Mouse (Mus musculus) heart, embryonic 13.5 days (tissue): ENCODE data around the gene Zfpm1. TPM values are rescaled to one million over a fixed set of nuclear protein-coding genes. Genes with fewer than 3 reads are reported as not detected.
A peak's percentile ranks its signal among the peaks of the same experiment; 100 is the strongest.

Experiments
- ATAC-seq: fragments of 200-750 bp; cut with Nextera tagmentation; 2 replicates; pipeline ENCODE4 v1.8.0; 2017; ENCODE audit warnings: moderate TSS enrichment; ENCODE audit not compliant: insufficient number of reproducible peaks, low FRiP score, low TSS enrichment; ENCODE audit errors: extremely low read depth
- H3K27ac ChIP-seq: fragments of 300-500 bp; sonication (generic); replicated peaks from 2 replicates; pipeline ENCODE4 v1.5.1; 2015; ENCODE audit warnings: moderate library complexity, mild to moderate bottlenecking, inconsistent platforms
- H3K27me3 ChIP-seq: fragments of 300-500 bp; sonication (generic); replicated peaks from 2 replicates; pipeline ENCODE4 v1.6.1; 2015; ENCODE audit warnings: mild to moderate bottlenecking, inconsistent platforms
- H3K36me3 ChIP-seq: fragments of 300-500 bp; sonication (generic); 2 replicates; pipeline ENCODE4 v1.6.1; 2015; ENCODE audit warnings: mild to moderate bottlenecking, inconsistent platforms
- H3K4me1 ChIP-seq: fragments of 300-500 bp; sonication (generic); 2 replicates; pipeline ENCODE4 v1.6.1; 2015; ENCODE audit warnings: inconsistent platforms
- H3K4me2 ChIP-seq: fragments of 300-500 bp; sonication (generic); 2 replicates; pipeline ENCODE4 v1.6.1; 2015; ENCODE audit warnings: inconsistent platforms, mild to moderate bottlenecking, moderate library complexity
- H3K4me3 ChIP-seq: fragments of 300-500 bp; sonication (generic); 2 replicates; pipeline ENCODE4 v1.5.1; 2015; ENCODE audit warnings: moderate library complexity, mild to moderate bottlenecking, inconsistent platforms
- H3K9ac ChIP-seq: fragments of 300-500 bp; sonication (generic); 2 replicates; pipeline ENCODE4 v1.6.1; 2015; ENCODE audit warnings: inconsistent platforms, mild to moderate bottlenecking, moderate library complexity
- H3K9me3 ChIP-seq: fragments of 300-500 bp; sonication (generic); 2 replicates; pipeline ENCODE4 v1.6.1; 2016; ENCODE audit warnings: inconsistent platforms
- WGBS: fragments of 180-500 bp; shearing (Covaris S2); methylation state at CpG from one replicate; pipeline ENCODE4 v1.1.7; 2015; ENCODE audit warnings: mixed read lengths; 5-methylcytosine and 5-hydroxymethylcytosine counted together
- polyA plus RNA-seq: library from polyadenylated mRNA; unstranded; fragments of >200 nt; fragmentation: Nextera tagmentation; extraction: Ambion mirVana; gene quantifications from 2 replicates; pipeline ENCODE4 v1.2.1, GENCODE M21; 2015

The Zfpm1 gene
- polyA plus RNA-seq, 1 experiment from 2014 or later = 3.8 TPM

DNA sequence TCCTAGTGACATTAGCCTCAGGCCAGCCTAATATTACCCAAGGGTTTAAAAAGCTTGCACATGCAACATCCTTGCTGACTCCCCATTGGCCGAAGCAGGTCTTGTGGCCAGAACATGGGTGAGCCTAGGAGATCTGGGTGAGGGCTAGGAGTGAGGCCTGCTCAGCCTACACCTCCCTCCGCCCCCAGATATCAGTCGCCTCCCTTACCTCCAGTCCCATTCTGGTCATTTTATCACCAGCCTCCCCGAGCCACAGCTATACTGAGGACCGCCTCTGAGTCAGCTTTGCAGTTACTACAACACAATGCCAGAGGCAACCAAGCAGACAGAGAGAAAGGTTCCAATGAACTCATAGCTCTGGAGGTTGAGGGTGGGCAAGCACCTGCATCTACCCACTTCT is 5.6 kb upstream of the Zfpm1 start:
- H3K9me3 ChIP-seq = no peaks in the 10 kb centered on the region
- 79% methylated on average over 5 of the region's 5 CpGs for WGBS
- H3K4me3 ChIP-seq = no peak overlapping the region
- no peaks in the 10 kb centered on the region for H3K36me3 ChIP-seq
- H3K27me3 ChIP-seq = peaks cover 4% of the 10 kb centered on the region; the same call in 1 of the 2 replicates
- H3K4me2 ChIP-seq = no peak overlapping the region
- H3K27ac ChIP-seq = no peak overlapping the region
- peaks cover 36% of the 10 kb centered on the region for H3K4me1 ChIP-seq
- ATAC-seq = no peak
- H3K9ac ChIP-seq = no peak overlapping the region

DNA sequence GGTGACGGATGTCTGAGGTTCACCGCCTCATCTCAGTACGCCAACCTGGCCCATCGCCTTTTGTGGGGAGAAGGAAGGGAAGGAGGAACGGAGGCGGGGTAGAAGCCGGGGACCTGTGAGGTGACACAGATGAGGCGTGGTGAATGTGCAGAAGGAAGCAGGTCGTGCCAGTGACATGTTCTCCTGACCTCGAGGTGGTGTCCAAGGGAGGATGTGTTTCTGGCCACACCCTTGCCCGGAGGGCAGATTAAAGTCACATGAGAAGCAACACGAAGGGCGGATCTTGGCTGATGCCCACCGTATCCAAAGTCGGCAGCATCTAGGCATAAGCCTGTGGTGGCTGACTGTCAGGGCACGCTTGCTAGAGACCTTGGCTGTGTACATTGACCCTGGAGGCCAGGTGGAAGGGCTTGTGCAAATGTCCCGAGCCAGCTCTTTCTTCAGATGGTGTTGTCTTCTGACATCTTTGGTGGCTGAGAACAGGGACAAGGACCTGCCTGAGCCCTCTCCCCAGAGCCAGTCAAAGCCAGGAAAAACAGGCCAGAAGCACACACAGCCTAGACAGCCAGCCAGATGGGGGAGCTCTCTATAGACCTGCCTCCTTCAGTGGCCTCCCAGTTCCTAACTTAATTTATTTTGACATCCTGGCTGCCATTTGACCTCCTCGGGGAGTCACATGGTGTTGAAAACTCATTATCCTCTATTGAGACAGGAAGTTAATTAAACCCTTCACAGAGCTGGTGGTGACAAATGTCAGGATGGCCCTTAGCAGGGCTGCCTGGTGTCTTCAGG is 4.5 kb upstream of the Zfpm1 start:
- H3K9ac ChIP-seq = no peak overlapping the region
- no peak overlapping the region for H3K27ac ChIP-seq
- H3K4me1 ChIP-seq = peaks cover 36% of the 10 kb centered on the region
- no peak overlapping the region for H3K4me3 ChIP-seq
- ATAC-seq = no peak
- no peaks in the 10 kb centered on the region for H3K27me3 ChIP-seq
- no peaks in the 10 kb centered on the region for H3K9me3 ChIP-seq
- WGBS = 72% methylated on average over 18 of the region's 18 CpGs
- H3K4me2 ChIP-seq = no peak overlapping the region
- H3K36me3 ChIP-seq = no peaks in the 10 kb centered on the region

DNA sequence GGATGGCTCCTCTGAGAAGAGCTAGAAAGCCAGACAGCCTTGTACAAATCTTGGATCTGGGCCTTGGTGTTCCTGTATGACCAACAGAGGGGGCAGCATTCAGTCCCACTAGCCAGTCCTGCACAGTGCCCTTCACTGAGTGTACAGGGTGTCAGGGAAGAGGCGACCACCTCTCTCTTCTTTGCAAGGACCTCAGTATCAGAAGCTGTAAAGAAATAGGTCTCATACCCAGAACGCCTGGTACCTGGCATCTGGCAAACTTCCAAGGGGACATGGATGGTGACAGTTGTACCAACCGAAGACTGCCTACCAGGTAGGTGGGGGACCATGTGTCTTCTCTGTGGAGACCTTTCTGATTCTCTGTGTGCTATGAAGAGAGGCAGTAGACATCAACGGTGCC is 1.8 kb upstream of the Zfpm1 start:
- Histone ChIP-seq H3K9me3 (no peaks in the 10 kb centered on the region), H3K27me3 (no peaks in the 10 kb centered on the region), H3K9ac (peak overlapping the region; percentile 67; the same call in 1 of the 2 replicates), H3K27ac (peak overlapping the region; percentile 86; the same call in 1 of the 2 replicates), H3K36me3 (no peaks in the 10 kb centered on the region), H3K4me2 (peak overlapping the region; percentile 90; the same call in 1 of the 2 replicates), H3K4me1 (peaks cover 37% of the 10 kb centered on the region), H3K4me3 (no peak overlapping the region)
- no peak for ATAC-seq
- 67% methylated on average over 4 of the region's 4 CpGs for WGBS

DNA sequence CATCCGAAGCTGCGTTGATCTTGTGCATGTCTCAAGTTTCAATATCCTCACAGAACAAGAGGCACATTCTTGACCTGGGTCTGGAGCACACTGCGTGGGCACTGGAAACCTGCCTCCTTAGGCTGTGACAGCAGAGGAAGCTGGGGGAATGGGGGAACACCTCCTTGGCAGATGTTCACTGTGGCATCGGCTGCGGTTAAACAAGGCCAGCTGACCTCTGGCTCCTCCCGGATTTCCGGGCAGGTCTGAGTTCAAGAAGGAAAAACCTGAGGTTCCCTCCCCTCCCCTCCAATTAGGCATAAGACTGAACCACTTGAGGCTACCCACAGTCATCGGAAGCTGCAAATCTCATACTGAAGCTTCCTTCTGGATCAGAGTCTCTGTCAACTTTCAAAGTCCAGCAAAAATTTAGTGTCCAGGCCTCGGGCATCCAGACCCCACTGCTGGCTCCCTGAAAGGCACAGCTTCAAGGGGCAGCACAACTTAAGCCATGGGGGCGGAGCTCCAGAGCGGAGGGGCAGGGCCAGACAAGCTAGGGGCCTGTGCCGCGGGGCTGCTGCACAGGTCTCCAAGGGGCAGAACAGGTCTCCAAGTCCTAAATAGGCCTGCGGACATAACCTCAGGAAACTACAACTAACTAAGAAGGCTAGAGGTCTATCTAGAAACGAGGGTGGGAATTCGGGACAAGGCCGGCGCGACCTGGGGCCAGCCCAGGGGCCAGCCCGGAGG is 1.2 kb upstream of the Zfpm1 start:
- 8% methylated on average over 20 of the region's 20 CpGs for WGBS
- ATAC-seq = peak; percentile 29
- no peaks in the 10 kb centered on the region for H3K9me3 ChIP-seq
- no peaks in the 10 kb centered on the region for H3K36me3 ChIP-seq
- peak overlapping the region; percentile 97 for H3K4me3 ChIP-seq
- peak overlapping the region; percentile 90 for H3K4me2 ChIP-seq
- peaks cover 39% of the 10 kb centered on the region for H3K4me1 ChIP-seq
- H3K27ac ChIP-seq = peak overlapping the region; percentile 86
- H3K9ac ChIP-seq = peak overlapping the region; percentile 67
- no peaks in the 10 kb centered on the region for H3K27me3 ChIP-seq

DNA sequence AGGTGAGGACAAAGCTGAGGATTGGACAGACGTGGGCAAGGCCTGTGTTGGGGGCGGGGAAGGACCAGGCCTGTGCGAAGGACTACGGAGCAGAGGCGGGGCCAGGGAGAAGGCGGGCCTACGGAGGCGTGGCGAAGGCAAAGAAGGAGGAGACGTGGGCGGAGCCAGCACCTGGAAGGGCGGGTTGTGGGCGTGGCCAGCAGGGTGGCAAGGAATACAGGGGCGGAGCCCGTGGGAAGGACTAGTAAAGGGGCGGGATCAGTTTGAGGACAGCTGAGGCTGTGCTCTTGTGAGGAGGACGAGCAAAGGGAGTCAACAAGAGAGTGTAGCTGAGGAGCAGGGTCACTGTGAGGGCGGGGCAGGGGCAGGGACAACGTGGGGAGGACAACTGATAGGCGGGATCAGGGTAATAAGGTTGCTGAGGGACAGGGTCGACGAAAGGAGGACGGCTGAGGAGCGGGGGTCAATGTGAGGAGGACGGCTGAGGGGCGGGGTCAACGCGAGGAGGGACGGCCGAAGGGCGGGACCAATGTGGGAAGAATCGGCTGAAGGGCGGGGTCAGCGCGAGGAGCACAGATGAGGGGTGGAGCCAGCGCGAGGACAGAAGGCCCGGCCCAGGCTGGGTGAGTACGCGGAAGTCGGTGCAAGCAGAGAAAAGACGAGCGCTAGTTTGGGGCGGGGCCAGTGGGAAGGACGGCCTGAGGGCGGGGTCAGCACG is 465 bp upstream of the Zfpm1 start:
- H3K4me2 ChIP-seq = peak overlapping the region; percentile 90
- no peaks in the 10 kb centered on the region for H3K27me3 ChIP-seq
- H3K4me1 ChIP-seq = peaks cover 46% of the 10 kb centered on the region
- ATAC-seq = peak; percentile 88
- peak overlapping the region; percentile 74 for H3K9ac ChIP-seq
- no peaks in the 10 kb centered on the region for H3K36me3 ChIP-seq
- under 1% methylated on average over 46 of the region's 47 CpGs for WGBS
- peak overlapping the region; percentile 86 for H3K27ac ChIP-seq
- peak overlapping the region; percentile 97 for H3K4me3 ChIP-seq
- no peaks in the 10 kb centered on the region for H3K9me3 ChIP-seq

DNA sequence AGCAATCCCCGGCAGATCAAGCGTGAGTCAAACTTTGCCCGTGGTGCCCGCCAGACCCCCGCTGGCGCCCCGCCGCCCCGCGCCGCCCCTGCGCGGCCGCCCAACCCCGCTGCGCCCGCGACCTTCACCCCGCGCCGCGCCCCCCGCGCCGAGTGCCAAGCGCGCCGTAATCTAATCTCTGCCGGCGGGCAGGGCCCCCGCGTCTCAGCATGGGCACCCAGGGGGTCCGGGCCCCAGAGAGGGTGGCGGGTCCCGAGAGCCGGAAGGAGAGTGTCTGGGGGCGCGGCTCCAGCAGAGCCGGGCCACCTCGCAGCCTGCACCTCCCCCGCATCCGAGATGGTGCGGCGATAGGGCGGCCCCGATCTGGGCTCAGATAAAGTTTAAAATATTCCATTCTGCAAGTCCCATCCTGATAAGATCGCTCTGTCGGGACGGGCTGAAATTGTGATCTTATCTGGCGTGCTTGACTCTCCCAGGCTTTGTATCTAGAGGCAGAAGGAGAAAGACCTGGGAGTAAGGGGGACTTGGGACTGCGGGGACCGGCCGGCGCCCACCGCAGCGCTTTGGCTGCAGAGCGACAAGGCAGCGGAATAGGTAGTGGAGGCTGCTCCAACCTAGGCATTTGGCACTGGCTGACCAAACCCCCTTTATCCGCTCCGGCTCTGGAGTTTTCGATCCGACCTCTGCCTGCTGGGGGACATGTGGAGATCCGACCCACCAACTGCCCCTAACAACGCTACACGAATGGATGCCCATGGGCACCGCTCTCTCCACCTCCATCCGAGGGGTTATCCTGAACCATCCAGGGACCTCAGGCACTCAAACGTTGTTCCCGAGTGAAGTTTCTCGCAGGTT is 787 bp downstream of the Zfpm1 start:
- ATAC-seq = no peak

DNA sequence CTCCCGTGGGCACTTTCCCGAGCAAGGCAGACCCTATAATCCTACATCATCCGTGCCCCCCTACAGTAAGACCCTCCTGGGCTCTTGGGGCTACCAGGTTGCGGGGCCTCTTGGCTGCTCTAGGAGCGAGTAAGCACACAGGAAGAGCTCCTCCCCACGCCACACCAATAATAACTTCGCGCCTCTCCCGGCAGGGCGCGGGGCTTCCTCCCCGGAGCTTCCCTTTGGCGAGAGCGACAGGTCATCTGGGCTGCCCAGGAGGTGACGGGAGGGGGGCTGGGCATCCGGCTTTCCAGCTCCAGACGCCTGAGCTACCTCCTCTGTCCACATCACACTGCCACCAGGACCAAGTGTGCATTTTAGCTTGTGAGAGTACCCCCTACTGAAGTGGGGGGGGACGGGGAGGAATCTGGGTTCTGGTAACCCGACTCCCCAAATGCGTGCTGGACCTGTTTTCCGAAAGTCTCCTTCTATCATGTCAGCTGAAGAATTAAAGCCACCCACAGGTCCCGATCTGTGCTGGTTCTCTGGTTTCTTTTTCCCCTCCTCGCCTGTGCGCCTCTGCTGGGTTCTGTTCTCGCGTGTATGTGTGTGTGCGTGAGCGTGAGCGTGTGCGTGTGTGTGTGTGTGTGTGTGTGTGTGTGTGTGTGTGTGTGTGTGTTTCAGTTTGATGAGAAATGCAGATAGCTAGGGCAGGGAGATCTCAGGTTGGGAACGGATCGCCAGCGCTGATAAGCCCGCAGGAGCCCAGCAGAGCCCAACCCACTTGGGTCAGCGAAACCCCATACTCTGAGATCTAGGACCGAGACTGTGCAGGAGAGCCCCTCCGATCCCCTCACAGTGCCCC is 1.6 kb downstream of the Zfpm1 start:
- H3K4me1 ChIP-seq = peaks cover 67% of the 10 kb centered on the region

More for the DNA sequence above, 787 bp downstream of the Zfpm1 start:
- peak overlapping the region; percentile 88 for H3K27ac ChIP-seq
- H3K9ac ChIP-seq = peak overlapping the region; percentile 98
- WGBS = under 1% methylated on average over 55 of the region's 70 CpGs
- peak overlapping the region; percentile 90 for H3K4me2 ChIP-seq
- peaks cover 5% of the 10 kb centered on the region for H3K36me3 ChIP-seq
- H3K4me3 ChIP-seq = peak overlapping the region; percentile 97
- no peaks in the 10 kb centered on the region for H3K27me3 ChIP-seq
- H3K4me1 ChIP-seq = peaks cover 59% of the 10 kb centered on the region
- no peaks in the 10 kb centered on the region for H3K9me3 ChIP-seq

DNA sequence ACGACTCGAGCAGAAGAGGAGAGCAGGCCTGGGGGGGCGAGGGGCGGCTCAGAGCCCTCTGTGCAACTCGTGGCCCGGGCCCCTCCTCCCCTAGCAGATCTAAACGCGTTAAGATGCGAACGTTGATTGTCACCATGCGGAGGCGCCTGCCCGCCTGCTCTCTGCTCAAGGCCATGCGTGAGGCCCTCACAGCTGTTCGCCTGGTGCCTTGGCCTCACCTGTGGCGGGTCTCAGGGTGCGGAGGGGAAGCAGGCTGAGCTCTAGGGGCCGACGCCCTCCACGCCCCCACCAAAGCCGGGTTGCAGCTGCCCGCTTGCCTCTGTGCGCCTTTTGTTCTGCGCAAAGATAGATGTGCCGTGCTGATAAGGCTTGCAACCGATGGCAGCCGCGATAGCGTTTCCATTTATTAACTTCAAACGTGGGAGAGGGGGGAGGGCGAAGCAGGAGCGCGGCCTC is 2.3 kb downstream of the Zfpm1 start:
- Histone ChIP-seq H3K27me3 (no peaks in the 10 kb centered on the region), H3K4me2 (peak overlapping the region; percentile 90), H3K9ac (peak overlapping the region; percentile 98), H3K27ac (peak overlapping the region; percentile 88), H3K4me1 (peaks cover 74% of the 10 kb centered on the region), H3K36me3 (peaks cover 9% of the 10 kb centered on the region), H3K4me3 (peak overlapping the region; percentile 97), H3K9me3 (no peaks in the 10 kb centered on the region)
- WGBS = 3% methylated on average over 33 of the region's 33 CpGs
- ATAC-seq = no peak

More for the DNA sequence above, 1.6 kb downstream of the Zfpm1 start:
- H3K9me3 ChIP-seq = no peaks in the 10 kb centered on the region
- WGBS = 1% methylated on average over 37 of the region's 37 CpGs
- H3K36me3 ChIP-seq = peaks cover 5% of the 10 kb centered on the region
- H3K9ac ChIP-seq = peak overlapping the region; percentile 98
- H3K27ac ChIP-seq = peak overlapping the region; percentile 88
- peak overlapping the region; percentile 90 for H3K4me2 ChIP-seq
- ATAC-seq = no peak
- no peaks in the 10 kb centered on the region for H3K27me3 ChIP-seq
- H3K4me3 ChIP-seq = peak overlapping the region; percentile 97

DNA sequence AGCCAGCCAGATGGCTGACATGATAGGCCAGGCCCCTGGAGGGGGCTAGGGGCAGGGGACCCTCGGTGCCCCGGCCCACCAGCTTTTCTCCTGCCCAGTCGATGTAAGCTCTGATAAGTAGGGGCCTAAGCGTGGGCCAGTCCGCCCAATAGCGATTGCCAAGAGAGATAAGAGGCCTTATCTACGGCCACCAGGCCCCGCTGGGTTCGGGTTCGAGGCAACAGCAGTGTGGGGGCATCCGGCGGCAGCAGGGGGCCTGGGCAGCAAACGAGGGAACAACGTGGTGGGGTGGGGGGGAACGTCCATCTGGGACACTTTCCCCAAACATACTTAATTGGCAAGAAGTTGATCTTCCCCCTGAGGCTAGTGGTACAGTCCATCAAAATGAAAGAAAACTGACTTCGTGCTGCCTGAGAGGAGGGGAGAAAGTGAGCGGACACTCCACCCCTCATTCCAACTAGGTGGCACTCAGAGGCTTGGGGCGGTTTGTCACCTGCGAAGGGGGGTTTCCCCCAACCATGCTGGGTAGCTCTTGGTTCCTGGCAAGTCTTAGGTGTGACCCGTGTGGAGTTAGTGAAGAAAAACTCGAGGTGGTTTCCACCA is 2.8 kb downstream of the Zfpm1 start:
- Histone ChIP-seq H3K36me3 (peaks cover 14% of the 10 kb centered on the region), H3K9ac (peak overlapping the region; percentile 98), H3K4me1 (peaks cover 79% of the 10 kb centered on the region), H3K4me2 (peak overlapping the region; percentile 90), H3K9me3 (no peaks in the 10 kb centered on the region), H3K27ac (peak overlapping the region; percentile 88), H3K27me3 (no peaks in the 10 kb centered on the region), H3K4me3 (peak overlapping the region; percentile 97)
- WGBS = 14% methylated on average over 21 of the region's 21 CpGs
- ATAC-seq = no peak
